Mouse (Mus musculus) liver, adult 2 months (tissue): Measurements from ENCODE around the gene Mtln. TPM values are rescaled to one million over a fixed set of nuclear protein-coding genes. Genes with fewer than 3 reads are reported as not detected.

Source experiments
- DNase-seq: peaks from one replicate; pipeline ENCODE4 v3.0.0-alpha.2; 2011; ENCODE audit warnings: low read depth, low spot score; ENCODE audit errors: extremely low read depth
- H3K27ac ChIP-seq: fragments of 200-500 bp; replicated peaks from 2 replicates; pipeline ENCODE4 v1.5.1; 2012; ENCODE audit warnings: low read depth, mild to moderate bottlenecking, control low read depth, inconsistent platforms, low read length; ENCODE audit not compliant: insufficient read depth
- H3K27me3 ChIP-seq: fragments of 200-500 bp; 2 replicates; pipeline ENCODE4 v1.6.1; 2012; ENCODE audit warnings: mild to moderate bottlenecking, moderate library complexity, low read length, inconsistent platforms; ENCODE audit not compliant: control insufficient read depth, insufficient read depth
- H3K36me3 ChIP-seq: fragments of 200-500 bp; 2 replicates; pipeline ENCODE4 v1.6.1; 2012; ENCODE audit warnings: low read length, inconsistent platforms; ENCODE audit not compliant: control insufficient read depth, insufficient read depth
- H3K4me1 ChIP-seq: fragments of 200-500 bp; 2 replicates; pipeline ENCODE4 v1.6.1; 2011; ENCODE audit warnings: low read length; ENCODE audit not compliant: control insufficient read depth, insufficient read depth
- H3K4me3 ChIP-seq: fragments of 200-500 bp; 2 replicates; pipeline ENCODE4 v1.5.1; 2011; ENCODE audit warnings: low read depth, mild to moderate bottlenecking, control low read depth, low read length, moderate library complexity; ENCODE audit not compliant: insufficient read depth
- H3K79me2 ChIP-seq: fragments of 200-500 bp; 2 replicates; pipeline ENCODE4 v1.6.1; 2012; ENCODE audit warnings: inconsistent platforms, mild to moderate bottlenecking, low read length, moderate library complexity; ENCODE audit not compliant: control insufficient read depth, insufficient read depth
- H3K9ac ChIP-seq: fragments of 200-500 bp; 2 replicates; pipeline ENCODE4 v1.6.1; 2012; ENCODE audit warnings: low read depth, mild to moderate bottlenecking, control low read depth, inconsistent platforms, low read length
- CTCF ChIP-seq: fragments of 200-500 bp; IDR thresholded peaks from 2 replicates; pipeline ENCODE4 v1.5.1; 2011; ENCODE audit warnings: low read depth, low read length, control low read depth
- POLR2A ChIP-seq: fragments of 200-500 bp; IDR thresholded peaks from 2 replicates; pipeline ENCODE4 v1.6.1; 2011; ENCODE audit warnings: low read length, control low read depth; ENCODE audit not compliant: insufficient read depth; ENCODE audit errors: extremely low read depth
- WGBS: fragments of 180-500 bp; shearing (Covaris S2); methylation state at CpG from one replicate; pipeline ENCODE4 v1.1.7; 2018; 5-methylcytosine and 5-hydroxymethylcytosine counted together
- polyA plus RNA-seq: library from polyadenylated mRNA; depleted of rRNA; stranded (reverse); fragments of >200 nt; gene quantifications from 2 replicates; pipeline ENCODE4 v1.2.3, GENCODE M21; 2012; rRNA removed
- total RNA-seq: library from RNA; depleted of rRNA; stranded (reverse); fragments of >200 nt; gene quantifications from 2 replicates; pipeline ENCODE4 v1.2.3, GENCODE M21; 2014; rRNA removed

The Mtln gene
- total RNA-seq (36.0 and 47.6 TPM in 2 replicates), polyA plus RNA-seq (29.9 and 30.7 TPM in 2 replicates)

- no peaks in the 10 kb centered on the region for H3K36me3 ChIP-seq
- no peaks in the 10 kb centered on the region for H3K79me2 ChIP-seq
- peak within 1 kb of the TSS; percentile 62 for H3K9ac ChIP-seq
- peak within 1 kb of the TSS; percentile 67 for H3K4me3 ChIP-seq
- peak; percentile 80 for DNase-seq
- WGBS = 1% methylated on average over 37 of the region's 37 CpGs
- no peaks in the 10 kb centered on the region for H3K27me3 ChIP-seq
- H3K4me1 ChIP-seq = peaks cover 5% of the 10 kb centered on the region; the same call in 1 of the 2 replicates
- TF ChIP-seq CTCF (no peak), POLR2A (peak; percentile 55; the same call in 1 of the 2 replicates)
- H3K27ac ChIP-seq = 0 out of 2 replicates have a peak within 1 kb of the TSS, but pooled peaks have one; percentile 0
These were observed at the start of gene Mtln for GRCm38 (mm10) chr2:127791919-127792603. Gene Mtln, minus strand, starts transcription at chr2:127792488.

- Histone ChIP-seq H3K27me3 (peaks cover 12% of the 10 kb centered on the region; the same call in 1 of the 2 replicates), H3K27ac (no peak overlapping the region), H3K4me3 (no peak overlapping the region), H3K36me3 (no peaks in the 10 kb centered on the region), H3K4me1 (no peaks in the 10 kb centered on the region), H3K9ac (no peak overlapping the region), H3K79me2 (no peaks in the 10 kb centered on the region)
- TF ChIP-seq POLR2A (no peak), CTCF (no peak)
- WGBS = 48% methylated on average over 1 of the region's 1 CpGs
- DNase-seq = no peak
These were observed 49.1 kb upstream of the Mtln start for GRCm38 (mm10) chr2:127841402-127841801.

DNA sequence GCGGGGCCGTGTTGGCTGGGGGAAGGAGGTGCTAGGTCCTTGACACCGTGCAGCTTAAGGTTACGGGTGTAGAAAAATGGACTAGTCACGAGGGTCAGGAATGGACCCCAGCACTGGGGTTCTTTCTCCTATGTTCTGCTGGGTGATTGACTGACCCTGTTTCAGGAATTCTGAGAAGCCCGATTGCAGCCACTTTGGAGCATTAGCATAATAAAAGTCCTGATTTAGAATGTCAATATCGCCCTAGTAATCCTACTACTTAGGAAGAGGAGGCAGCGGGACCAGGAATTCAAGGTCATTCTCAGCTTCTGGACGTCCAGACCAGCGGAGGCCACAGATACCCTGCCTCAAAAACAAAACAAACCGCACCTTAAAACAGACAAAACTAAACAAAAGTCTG is 47.1 kb upstream of the Mtln start:
- H3K27me3 ChIP-seq = peaks cover 12% of the 10 kb centered on the region; the same call in 1 of the 2 replicates
- no peaks in the 10 kb centered on the region for H3K4me1 ChIP-seq
- WGBS = 20% methylated on average over 11 of the region's 11 CpGs
- H3K27ac ChIP-seq = no peak overlapping the region
- H3K9ac ChIP-seq = no peak overlapping the region
- no peak overlapping the region for H3K4me3 ChIP-seq
- TF ChIP-seq CTCF (no peak), POLR2A (no peak)
- H3K79me2 ChIP-seq = no peaks in the 10 kb centered on the region
- no peak for DNase-seq
- no peaks in the 10 kb centered on the region for H3K36me3 ChIP-seq

GRCm38 (mm10) chr2:127838576-127838975 is 46.3 kb upstream of the Mtln start, which contains the start of gene Acoxl:
Gene Acoxl, plus strand, starts transcription at chr2:127838876.
- 49% methylated on average over 7 of the region's 7 CpGs for WGBS
- Histone ChIP-seq H3K9ac (no peak within 1 kb of the TSS), H3K27me3 (peaks cover 12% of the 10 kb centered on the region; the same call in 1 of the 2 replicates)

GRCm38 (mm10) chr2:127832833-127833190 is 40.5 kb upstream of the Mtln start:
- no peak for TF ChIP-seq POLR2A
- no peak for TF ChIP-seq CTCF
- H3K4me3 ChIP-seq = no peak overlapping the region
- no peaks in the 10 kb centered on the region for H3K27me3 ChIP-seq
- H3K27ac ChIP-seq = no peak overlapping the region
- H3K4me1 ChIP-seq = peaks cover 2% of the 10 kb centered on the region; the same call in 1 of the 2 replicates
- DNase-seq = peak; percentile 37
- H3K36me3 ChIP-seq = no peaks in the 10 kb centered on the region
- no peak overlapping the region for H3K9ac ChIP-seq
- no peaks in the 10 kb centered on the region for H3K79me2 ChIP-seq
- 24% methylated on average over 2 of the region's 2 CpGs for WGBS

More at GRCm38 (mm10) chr2:127838576-127838975, 46.3 kb upstream of the Mtln start, which contains the start of gene Acoxl:
- Histone ChIP-seq H3K79me2 (no peaks in the 10 kb centered on the region), H3K4me1 (no peaks in the 10 kb centered on the region), H3K36me3 (no peaks in the 10 kb centered on the region), H3K27ac (no peak within 1 kb of the TSS), H3K4me3 (no peak within 1 kb of the TSS)
- DNase-seq = no peak
- no peak for TF ChIP-seq POLR2A
- TF ChIP-seq CTCF = no peak
